Mouse (Mus musculus) urinary bladder, postnatal 14 days (tissue): ENCODE measurements around the gene Cnksr3.
A peak's percentile ranks its signal among the peaks of the same experiment; 100 is the strongest.

Experiments used
- DNase-seq: peaks from one replicate; pipeline ENCODE4 v3.0.0; 2021; ENCODE audit warnings: low spot score

The Cnksr3 gene

GRCm38 (mm10) chr10:7076662-7077211, 135.3 kb downstream of the Cnksr3 start:
- DNase-seq = no peak

GRCm38 (mm10) chr10:7076201-7076600, 135.8 kb downstream of the Cnksr3 start:
- peak; percentile 80 for DNase-seq

- no peak for DNase-seq
Observed at GRCm38 (mm10) chr10:7075661-7076060, 136.4 kb downstream of the Cnksr3 start.

GRCm38 (mm10) chr10:7074231-7074630, 137.8 kb downstream of the Cnksr3 start:
- no peak for DNase-seq

GRCm38 (mm10) chr10:7070924-7071323, 141.1 kb downstream of the Cnksr3 start:
- DNase-seq = no peak

- DNase-seq = no peak
Observed at GRCm38 (mm10) chr10:7070100-7070835, 141.8 kb downstream of the Cnksr3 start.

GRCm38 (mm10) chr10:7069090-7069489, 142.9 kb downstream of the Cnksr3 start:
- no peak for DNase-seq
